Mouse (Mus musculus): Measurements from ENCODE around the gene Lrfn1.

DNA sequence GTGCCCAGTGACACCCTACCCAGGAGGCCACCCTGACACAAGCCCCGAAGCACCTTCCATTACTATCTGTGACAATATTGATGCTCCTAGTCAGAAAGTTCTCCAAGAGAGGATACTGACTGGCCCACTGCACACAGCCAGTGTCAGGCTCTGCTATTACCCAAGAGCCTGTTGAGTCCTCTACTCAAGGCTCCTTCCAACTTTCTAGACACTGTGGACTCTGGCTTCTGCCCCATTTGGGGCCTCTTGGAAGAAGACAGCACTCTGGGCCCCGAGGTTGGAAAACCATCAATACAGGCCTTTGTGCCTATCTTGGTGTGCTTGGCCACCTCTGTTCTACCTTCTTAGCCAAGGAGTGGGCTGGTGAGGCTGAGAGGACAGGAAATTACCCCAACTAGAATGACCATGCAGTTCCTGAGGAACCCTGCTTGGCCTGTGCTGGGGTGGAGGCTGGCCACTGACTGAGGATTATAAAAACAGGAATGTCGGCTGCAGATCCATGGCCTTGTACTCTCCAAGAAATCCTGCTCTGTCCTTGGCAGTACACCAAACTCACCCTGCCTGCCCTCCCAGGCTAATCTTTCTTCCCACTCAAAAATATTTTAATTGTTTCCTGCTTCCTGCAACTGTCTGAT, 40.8 kb upstream of the Lrfn1 start:
- TF ChIP-seq CTCF (IDR thresholded peaks at IDR 0.05; ENCODE audit: borderline replicate concordance, extremely low read depth, insufficient read depth, insufficient read length) = no peak
- TF ChIP-seq POLR2A (IDR thresholded peaks at IDR 0.05; ENCODE audit: borderline replicate concordance, extremely low read depth, insufficient read depth, insufficient read length, poor library complexity, severe bottlenecking) = no peak

All from brain, embryonic 14.5 days (tissue).